Mouse (Mus musculus): ENCODE data around the gene Lmna. TPM values are rescaled to one million over a fixed set of nuclear protein-coding genes. Genes with fewer than 3 reads are reported as not detected.
A peak's percentile ranks its signal among the peaks of the same experiment; 100 is the strongest.

Lmna gene
- polyA plus RNA-seq, 1 experiment = 51.3 TPM

- Histone ChIP-seq H3K4me3 (ENCODE audit: extremely low read depth, insufficient read depth, insufficient read length) (no peak overlapping the region), H3K27ac (ENCODE audit: insufficient read depth, low read length) (no peak overlapping the region), H3K27me3 (ENCODE audit: control insufficient read depth, insufficient read depth, low read length) (peaks cover 6% of the 10 kb centered on the region; the same call in 1 of the 2 replicates), H3K4me1 (ENCODE audit: control insufficient read depth, insufficient read depth, insufficient read length) (peaks cover 27% of the 10 kb centered on the region), H3K36me3 (ENCODE audit: control insufficient read depth, insufficient read depth, low read length) (no peaks in the 10 kb centered on the region)
- TF ChIP-seq CTCF (IDR thresholded peaks at IDR 0.05; ENCODE audit: extremely low read depth, insufficient read depth, insufficient read length, insufficient replicate concordance) (no peak), POLR2A (IDR thresholded peaks at IDR 0.05; ENCODE audit: low read depth, low read length) (no peak)
- DNase-seq (ENCODE audit: low read depth in 1 of 2, low spot score in 2 of 2) = no peak
- WGBS = 76% methylated on average over 7 of the region's 7 CpGs
Observed at GRCm38 (mm10) chr3:88505765-88506164, 4.0 kb downstream of the Lmna start.

- no peaks in the 10 kb centered on the region for H3K36me3 ChIP-seq (ENCODE audit: control insufficient read depth, insufficient read depth, low read length)
- no peak overlapping the region for H3K27ac ChIP-seq (ENCODE audit: insufficient read depth, low read length)
- TF ChIP-seq POLR2A (IDR thresholded peaks at IDR 0.05; ENCODE audit: low read depth, low read length) (no peak), CTCF (IDR thresholded peaks at IDR 0.05; ENCODE audit: extremely low read depth, insufficient read depth, insufficient read length, insufficient replicate concordance) (no peak)
- H3K4me3 ChIP-seq (ENCODE audit: extremely low read depth, insufficient read depth, insufficient read length) = no peak overlapping the region
- peaks cover 6% of the 10 kb centered on the region; the same call in 1 of the 2 replicates for H3K27me3 ChIP-seq (ENCODE audit: control insufficient read depth, insufficient read depth, low read length)
- no peak for DNase-seq (ENCODE audit: low read depth in 1 of 2, low spot score in 2 of 2)
- WGBS = 66% methylated on average over 6 of the region's 6 CpGs
- peaks cover 21% of the 10 kb centered on the region for H3K4me1 ChIP-seq (ENCODE audit: control insufficient read depth, insufficient read depth, insufficient read length)
Observed at GRCm38 (mm10) chr3:88505081-88505480, 4.7 kb downstream of the Lmna start.

- H3K36me3 ChIP-seq (ENCODE audit: control insufficient read depth, insufficient read depth, low read length) = no peaks in the 10 kb centered on the region
- no peak for DNase-seq (ENCODE audit: low read depth in 1 of 2, low spot score in 2 of 2)
- no peak overlapping the region for H3K4me3 ChIP-seq (ENCODE audit: extremely low read depth, insufficient read depth, insufficient read length)
- H3K27ac ChIP-seq (ENCODE audit: insufficient read depth, low read length) = no peak overlapping the region
- no peak for TF ChIP-seq POLR2A (IDR thresholded peaks at IDR 0.05; ENCODE audit: low read depth, low read length)
- TF ChIP-seq CTCF (IDR thresholded peaks at IDR 0.05; ENCODE audit: extremely low read depth, insufficient read depth, insufficient read length, insufficient replicate concordance) = no peak
- peaks cover 13% of the 10 kb centered on the region for H3K4me1 ChIP-seq (ENCODE audit: control insufficient read depth, insufficient read depth, insufficient read length)
- H3K27me3 ChIP-seq (ENCODE audit: control insufficient read depth, insufficient read depth, low read length) = peaks cover 6% of the 10 kb centered on the region; the same call in 1 of the 2 replicates
- WGBS = 47% methylated on average over 8 of the region's 8 CpGs
Observed at GRCm38 (mm10) chr3:88503881-88504746, 5.6 kb downstream of the Lmna start.

GRCm38 (mm10) chr3:88503505-88503863, 6.3 kb downstream of the Lmna start:
- no peak overlapping the region for H3K27ac ChIP-seq (ENCODE audit: insufficient read depth, low read length)
- 27% methylated on average over 4 of the region's 4 CpGs for WGBS
- peaks cover 6% of the 10 kb centered on the region; the same call in 1 of the 2 replicates for H3K27me3 ChIP-seq (ENCODE audit: control insufficient read depth, insufficient read depth, low read length)
- TF ChIP-seq POLR2A (IDR thresholded peaks at IDR 0.05; ENCODE audit: low read depth, low read length) (no peak), CTCF (IDR thresholded peaks at IDR 0.05; ENCODE audit: extremely low read depth, insufficient read depth, insufficient read length, insufficient replicate concordance) (no peak)
- DNase-seq (ENCODE audit: low read depth in 1 of 2, low spot score in 2 of 2) = no peak
- H3K4me1 ChIP-seq (ENCODE audit: control insufficient read depth, insufficient read depth, insufficient read length) = peaks cover 12% of the 10 kb centered on the region
- H3K36me3 ChIP-seq (ENCODE audit: control insufficient read depth, insufficient read depth, low read length) = no peaks in the 10 kb centered on the region
- no peak overlapping the region for H3K4me3 ChIP-seq (ENCODE audit: extremely low read depth, insufficient read depth, insufficient read length)

- Histone ChIP-seq H3K4me1 (ENCODE audit: control insufficient read depth, insufficient read depth, insufficient read length) (peaks cover 12% of the 10 kb centered on the region), H3K4me3 (ENCODE audit: extremely low read depth, insufficient read depth, insufficient read length) (peak overlapping the region; percentile 57), H3K27ac (ENCODE audit: insufficient read depth, low read length) (peak overlapping the region; percentile 21; the same call in 1 of the 2 replicates), H3K36me3 (ENCODE audit: control insufficient read depth, insufficient read depth, low read length) (no peaks in the 10 kb centered on the region), H3K27me3 (ENCODE audit: control insufficient read depth, insufficient read depth, low read length) (peaks cover 6% of the 10 kb centered on the region; the same call in 1 of the 2 replicates)
- TF ChIP-seq CTCF (IDR thresholded peaks at IDR 0.05; ENCODE audit: extremely low read depth, insufficient read depth, insufficient read length, insufficient replicate concordance) = no peak
- peak; percentile 43 for TF ChIP-seq POLR2A (IDR thresholded peaks at IDR 0.05; ENCODE audit: low read depth, low read length)
- DNase-seq (ENCODE audit: low read depth in 1 of 2, low spot score in 2 of 2) = no peak
- 4% methylated on average over 55 of the region's 55 CpGs for WGBS
Observed at GRCm38 (mm10) chr3:88502641-88503504, 6.9 kb downstream of the Lmna start.

- peak overlapping the region; percentile 57 for H3K4me3 ChIP-seq (ENCODE audit: extremely low read depth, insufficient read depth, insufficient read length)
- no peaks in the 10 kb centered on the region for H3K36me3 ChIP-seq (ENCODE audit: control insufficient read depth, insufficient read depth, low read length)
- TF ChIP-seq POLR2A (IDR thresholded peaks at IDR 0.05; ENCODE audit: low read depth, low read length) (no peak), CTCF (IDR thresholded peaks at IDR 0.05; ENCODE audit: extremely low read depth, insufficient read depth, insufficient read length, insufficient replicate concordance) (no peak)
- no peak for DNase-seq (ENCODE audit: low read depth in 1 of 2, low spot score in 2 of 2)
- H3K4me1 ChIP-seq (ENCODE audit: control insufficient read depth, insufficient read depth, insufficient read length) = peaks cover 12% of the 10 kb centered on the region
- peaks cover 6% of the 10 kb centered on the region; the same call in 1 of the 2 replicates for H3K27me3 ChIP-seq (ENCODE audit: control insufficient read depth, insufficient read depth, low read length)
- H3K27ac ChIP-seq (ENCODE audit: insufficient read depth, low read length) = peak overlapping the region; percentile 19; the same call in 1 of the 2 replicates
- WGBS = 68% methylated on average over 11 of the region's 11 CpGs
Observed at GRCm38 (mm10) chr3:88502031-88502571, 7.7 kb downstream of the Lmna start.
